Mouse (Mus musculus) liver, embryonic 12.5 days (tissue): ENCODE data around the gene Prickle4. TPM values are rescaled to one million over a fixed set of nuclear protein-coding genes. Genes with fewer than 3 reads are reported as not detected.

Experiments used
- ATAC-seq: fragments of 200-750 bp; cut with Nextera tagmentation; 2 replicates; pipeline ENCODE4 v1.8.0; 2017; ENCODE audit warnings: moderate number of reproducible peaks, mild to moderate bottlenecking, moderate library complexity
- H3K27ac ChIP-seq: fragments of 300-500 bp; sonication (generic); 2 replicates; pipeline ENCODE4 v1.5.1; 2016; ENCODE audit warnings: mild to moderate bottlenecking
- H3K27me3 ChIP-seq: fragments of 300-500 bp; sonication (generic); replicated peaks from 2 replicates; pipeline ENCODE4 v1.6.1; 2016; ENCODE audit warnings: mild to moderate bottlenecking, moderate library complexity
- H3K36me3 ChIP-seq: fragments of 300-500 bp; sonication (generic); 2 replicates; pipeline ENCODE4 v1.6.1; 2016; ENCODE audit warnings: mild to moderate bottlenecking, moderate library complexity
- H3K4me1 ChIP-seq: fragments of 300-500 bp; sonication (generic); 2 replicates; pipeline ENCODE4 v1.6.1; 2016
- H3K4me2 ChIP-seq: fragments of 300-500 bp; sonication (generic); 2 replicates; pipeline ENCODE4 v1.6.1; 2016; ENCODE audit warnings: mild to moderate bottlenecking, moderate library complexity
- H3K4me3 ChIP-seq: fragments of 300-500 bp; sonication (generic); 2 replicates; pipeline ENCODE4 v1.5.1; 2016; ENCODE audit warnings: mild to moderate bottlenecking, moderate library complexity
- H3K9ac ChIP-seq: fragments of 300-500 bp; sonication (generic); 2 replicates; pipeline ENCODE4 v1.6.1; 2016; ENCODE audit warnings: mild to moderate bottlenecking, moderate library complexity
- H3K9me3 ChIP-seq: fragments of 300-500 bp; sonication (generic); replicated peaks from 2 replicates; pipeline ENCODE4 v1.6.1; 2016; ENCODE audit warnings: mild to moderate bottlenecking, moderate library complexity
- WGBS: fragments of 180-500 bp; shearing (Covaris S2); methylation state at CpG from one replicate; pipeline ENCODE4 v1.1.7; 2016; ENCODE audit not compliant: insufficient replicate concordance; 5-methylcytosine and 5-hydroxymethylcytosine counted together
- polyA plus RNA-seq: library from polyadenylated mRNA; unstranded; fragments of >200 nt; fragmentation: Nextera tagmentation; extraction: Ambion mirVana; gene quantifications from 2 replicates; pipeline ENCODE4 v1.2.1, GENCODE M21; 2016

Gene Prickle4
- polyA plus RNA-seq, 1 experiment from 2014 or later, result not detected

DNA sequence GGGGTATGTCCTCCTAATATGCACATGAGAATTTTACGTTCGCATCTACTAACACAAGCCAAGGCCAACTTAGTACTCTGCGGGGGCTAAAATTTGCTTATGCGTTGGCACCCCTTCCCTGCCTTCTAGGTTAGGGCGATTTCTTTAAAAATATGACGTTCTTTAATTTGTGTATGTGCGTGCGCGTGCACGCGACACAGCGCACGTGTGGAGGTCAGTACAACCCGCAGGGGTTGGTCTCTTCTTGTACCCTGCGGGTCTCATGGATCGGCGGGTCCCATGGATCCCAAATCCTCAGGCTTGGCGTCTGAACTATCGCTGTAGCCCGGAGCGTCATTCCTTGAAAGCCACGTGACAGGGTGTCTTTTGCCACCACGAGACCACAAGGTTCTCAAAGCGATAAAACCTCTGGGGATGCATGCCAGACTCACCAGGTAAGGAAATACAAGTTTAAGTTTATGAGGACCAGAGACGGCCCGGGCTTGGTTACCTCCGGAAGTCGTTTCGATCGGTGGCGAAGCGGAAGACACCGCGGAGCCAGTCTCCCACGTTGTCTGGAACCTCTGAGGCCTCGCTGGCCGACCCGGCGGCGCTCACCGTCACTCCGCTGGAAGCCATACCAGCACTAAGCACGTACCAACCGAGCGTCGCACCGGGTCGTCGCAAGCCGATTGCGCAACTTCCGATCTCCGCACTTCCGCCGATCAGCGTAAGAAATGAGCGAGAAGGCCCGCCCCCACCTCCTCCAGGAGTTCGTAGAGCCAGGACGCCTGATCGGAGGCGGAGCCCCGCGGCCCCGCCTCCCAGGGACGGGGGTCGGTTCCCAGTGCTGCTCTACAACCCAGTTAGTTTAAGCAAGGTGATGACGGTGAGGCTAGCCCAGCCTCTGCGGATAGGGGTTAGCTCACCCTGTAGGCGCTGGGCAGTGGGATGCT lies 6.9 kb downstream of the Prickle4 start:
- peaks cover 40% of the 10 kb centered on the region for H3K36me3 ChIP-seq
- WGBS, result under 1% methylated on average over 70 of the region's 70 CpGs
- H3K27me3 ChIP-seq, result peaks cover 27% of the 10 kb centered on the region
- H3K4me2 ChIP-seq, result peak overlapping the region; percentile 99
- peaks cover 44% of the 10 kb centered on the region for H3K4me1 ChIP-seq
- H3K4me3 ChIP-seq, result peak overlapping the region; percentile 79
- H3K27ac ChIP-seq, result peak overlapping the region; percentile 83
- ATAC-seq, result peak; percentile 86
- H3K9me3 ChIP-seq, result no peaks in the 10 kb centered on the region
- H3K9ac ChIP-seq, result peak overlapping the region; percentile 75

DNA sequence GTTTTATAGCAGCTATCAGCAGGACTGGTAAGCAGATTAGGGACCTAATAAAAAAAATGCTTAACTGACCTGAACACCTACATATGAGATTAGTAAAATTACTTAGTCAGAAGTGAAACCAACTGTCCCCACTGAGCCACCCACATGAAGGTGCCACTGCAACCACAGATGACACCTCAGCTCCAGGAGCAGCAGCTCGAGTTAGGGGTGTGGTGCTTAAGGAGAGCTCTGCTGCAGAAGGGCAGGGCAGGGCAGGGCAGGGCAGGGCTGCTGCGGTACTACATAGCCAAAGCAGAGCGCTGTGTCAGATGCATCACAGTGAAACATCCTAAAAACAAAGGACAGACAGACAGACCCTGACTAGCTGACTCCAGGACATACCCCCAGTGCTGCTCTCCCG lies 11.7 kb downstream of the Prickle4 start:
- no peak overlapping the region for H3K27ac ChIP-seq
- H3K27me3 ChIP-seq, result no peaks in the 10 kb centered on the region
- no peaks in the 10 kb centered on the region for H3K9me3 ChIP-seq
- H3K4me3 ChIP-seq, result no peak overlapping the region
- no peak overlapping the region for H3K9ac ChIP-seq
- peaks cover 85% of the 10 kb centered on the region for H3K36me3 ChIP-seq
- H3K4me2 ChIP-seq, result no peak overlapping the region
- H3K4me1 ChIP-seq, result peaks cover 30% of the 10 kb centered on the region
- ATAC-seq, result no peak
- 56% methylated on average over 4 of the region's 4 CpGs for WGBS

DNA sequence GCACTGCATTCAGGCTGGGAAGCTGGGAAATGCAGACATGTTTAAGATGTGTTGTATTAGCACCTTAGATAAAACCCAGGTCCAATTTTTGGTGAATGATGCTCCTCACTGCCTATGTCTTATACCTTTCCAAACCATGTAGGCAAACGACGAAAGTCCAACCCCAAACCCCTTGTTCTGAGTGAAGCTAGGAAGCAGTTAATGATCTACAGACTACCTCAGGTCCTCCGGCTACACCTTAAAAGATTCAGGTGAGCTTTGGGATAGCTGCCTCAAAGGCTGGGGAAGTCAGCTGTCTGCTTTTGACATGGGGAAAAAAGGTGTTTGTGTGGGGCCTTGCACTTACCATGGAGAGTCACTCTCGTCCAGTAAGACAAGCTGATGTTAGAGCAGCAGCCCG lies 15.8 kb downstream of the Prickle4 start:
- no peak for ATAC-seq
- Histone ChIP-seq H3K4me2 (no peak overlapping the region), H3K4me3 (no peak overlapping the region), H3K27me3 (no peaks in the 10 kb centered on the region), H3K27ac (no peak overlapping the region), H3K9ac (no peak overlapping the region), H3K9me3 (no peaks in the 10 kb centered on the region), H3K36me3 (peaks cover 84% of the 10 kb centered on the region), H3K4me1 (peaks cover 10% of the 10 kb centered on the region; the same call in 1 of the 2 replicates)
- WGBS, result 81% methylated on average over 5 of the region's 5 CpGs

DNA sequence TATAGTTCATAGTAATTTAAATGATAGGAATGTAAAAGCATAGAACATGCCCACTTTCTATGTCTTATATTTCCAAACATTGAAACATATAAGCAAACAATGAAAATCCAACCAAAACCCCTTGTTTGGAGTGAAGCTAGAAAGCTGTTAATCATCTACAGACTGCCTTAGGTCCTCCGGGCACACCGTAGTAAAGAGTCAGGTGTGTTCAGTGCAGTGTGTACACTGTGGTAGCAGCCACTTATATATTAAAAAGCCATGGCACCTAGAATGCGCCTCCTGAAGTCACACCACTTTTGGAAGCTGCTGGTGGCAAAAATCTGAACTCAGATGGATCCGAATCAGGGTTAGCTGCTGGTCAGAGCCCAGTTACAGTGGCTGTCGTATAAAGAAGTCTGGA lies 16.3 kb downstream of the Prickle4 start:
- H3K4me3 ChIP-seq, result no peak overlapping the region
- WGBS, result 87% methylated on average over 5 of the region's 5 CpGs
- peaks cover 4% of the 10 kb centered on the region for H3K27me3 ChIP-seq
- no peak overlapping the region for H3K4me2 ChIP-seq
- no peaks in the 10 kb centered on the region for H3K9me3 ChIP-seq
- peaks cover 10% of the 10 kb centered on the region; the same call in 1 of the 2 replicates for H3K4me1 ChIP-seq
- H3K36me3 ChIP-seq, result peaks cover 85% of the 10 kb centered on the region
- no peak overlapping the region for H3K9ac ChIP-seq
- H3K27ac ChIP-seq, result no peak overlapping the region
- no peak for ATAC-seq

DNA sequence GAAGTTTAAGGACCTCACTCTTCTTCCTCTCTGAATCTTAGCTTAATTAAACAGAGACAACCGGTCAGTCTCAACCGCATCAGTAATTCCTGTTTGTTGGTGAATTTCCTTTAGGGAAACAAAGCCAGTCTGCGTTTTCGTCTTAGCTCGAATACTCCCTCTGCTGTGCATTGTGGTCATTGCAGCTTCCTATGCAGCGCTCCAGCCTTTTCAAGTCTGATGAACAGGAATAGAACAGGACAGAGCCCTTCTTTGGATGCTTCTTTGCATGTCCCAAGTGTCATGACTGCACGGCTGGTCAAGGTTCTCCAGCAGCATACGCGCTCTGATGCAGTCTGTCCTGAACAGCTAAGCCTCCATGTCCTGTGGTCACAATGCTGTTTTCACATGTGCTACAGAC lies 18.0 kb downstream of the Prickle4 start:
- Histone ChIP-seq H3K9me3 (no peaks in the 10 kb centered on the region), H3K4me2 (no peak overlapping the region), H3K27me3 (peaks cover 19% of the 10 kb centered on the region), H3K9ac (no peak overlapping the region), H3K4me1 (peaks cover 16% of the 10 kb centered on the region), H3K4me3 (no peak overlapping the region), H3K27ac (no peak overlapping the region), H3K36me3 (peaks cover 82% of the 10 kb centered on the region)
- WGBS, result 24% methylated on average over 9 of the region's 9 CpGs
- no peak for ATAC-seq

DNA sequence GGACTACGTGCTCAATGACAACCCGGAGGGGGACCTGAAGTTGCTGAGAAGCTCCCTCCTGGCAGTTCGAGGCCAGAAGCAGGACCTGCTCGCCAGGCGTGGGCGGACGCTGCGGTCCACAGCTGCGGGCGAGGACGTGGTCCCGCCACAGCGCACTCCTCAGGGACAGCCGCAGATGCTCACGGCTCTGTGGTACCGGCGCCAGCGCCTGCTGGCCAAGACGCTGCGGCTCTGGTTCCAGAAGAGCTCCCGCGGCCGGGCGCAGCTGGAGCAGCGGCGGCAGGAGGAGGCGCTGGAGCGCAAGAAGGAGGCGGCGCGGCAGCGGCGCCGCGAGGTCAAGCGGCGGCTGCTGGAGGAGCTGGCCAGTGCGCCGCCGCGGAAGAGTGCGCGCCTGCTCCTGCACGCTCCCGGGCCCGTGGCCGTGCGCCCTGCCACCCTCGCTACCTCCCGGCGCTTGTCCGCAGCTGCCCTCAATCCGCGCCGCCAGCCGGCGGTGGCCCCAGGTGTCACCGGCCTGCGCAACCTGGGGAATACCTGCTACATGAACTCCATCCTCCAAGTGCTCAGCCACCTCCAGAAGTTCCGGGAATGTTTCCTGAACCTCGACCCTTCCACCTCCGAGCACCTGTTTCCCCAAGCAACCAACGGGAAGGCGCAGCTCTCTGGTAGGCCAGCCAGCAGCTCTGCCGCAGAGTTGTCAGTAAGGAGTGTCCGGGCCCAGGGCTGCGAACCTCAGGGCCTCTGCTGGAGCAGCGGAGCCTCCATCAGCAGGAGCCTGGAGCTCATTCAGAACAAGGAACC lies 22.0 kb downstream of the Prickle4 start:
- Histone ChIP-seq H3K4me1 (peaks cover 12% of the 10 kb centered on the region), H3K4me2 (peak overlapping the region; percentile 71), H3K27ac (no peak overlapping the region), H3K4me3 (peak overlapping the region; percentile 46), H3K36me3 (peaks cover 44% of the 10 kb centered on the region), H3K9me3 (no peaks in the 10 kb centered on the region), H3K9ac (peak overlapping the region; percentile 36; the same call in 1 of the 2 replicates), H3K27me3 (peaks cover 37% of the 10 kb centered on the region)
- 9% methylated on average over 68 of the region's 68 CpGs for WGBS
- ATAC-seq, result peak; percentile 37; the same call in 1 of the 2 replicates

DNA sequence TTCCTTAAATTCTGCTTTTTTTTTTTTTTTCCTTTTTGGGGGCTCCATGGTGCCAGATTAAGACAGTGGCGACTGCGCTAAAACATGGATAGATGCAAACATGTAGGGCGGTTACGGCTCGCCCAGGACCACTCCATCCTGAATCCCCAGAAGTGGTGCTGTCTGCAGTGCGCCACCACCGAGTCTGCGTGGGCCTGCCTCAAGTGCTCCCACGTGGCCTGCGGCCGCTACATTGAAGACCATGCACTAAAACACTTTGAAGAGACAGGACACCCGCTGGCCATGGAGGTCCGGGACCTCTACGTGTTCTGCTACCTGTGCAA lies 22.6 kb downstream of the Prickle4 start:
- ATAC-seq, result peak; percentile 8; the same call in 1 of the 2 replicates
- H3K4me2 ChIP-seq, result peak overlapping the region; percentile 71
- H3K36me3 ChIP-seq, result peaks cover 42% of the 10 kb centered on the region
- no peaks in the 10 kb centered on the region for H3K9me3 ChIP-seq
- 0 out of 2 replicates have a peak overlapping the region, but pooled peaks have one; percentile 36 for H3K9ac ChIP-seq
- 35% methylated on average over 14 of the region's 14 CpGs for WGBS
- peaks cover 37% of the 10 kb centered on the region for H3K27me3 ChIP-seq
- H3K27ac ChIP-seq, result no peak overlapping the region
- peaks cover 12% of the 10 kb centered on the region for H3K4me1 ChIP-seq
- peak overlapping the region; percentile 46 for H3K4me3 ChIP-seq

DNA sequence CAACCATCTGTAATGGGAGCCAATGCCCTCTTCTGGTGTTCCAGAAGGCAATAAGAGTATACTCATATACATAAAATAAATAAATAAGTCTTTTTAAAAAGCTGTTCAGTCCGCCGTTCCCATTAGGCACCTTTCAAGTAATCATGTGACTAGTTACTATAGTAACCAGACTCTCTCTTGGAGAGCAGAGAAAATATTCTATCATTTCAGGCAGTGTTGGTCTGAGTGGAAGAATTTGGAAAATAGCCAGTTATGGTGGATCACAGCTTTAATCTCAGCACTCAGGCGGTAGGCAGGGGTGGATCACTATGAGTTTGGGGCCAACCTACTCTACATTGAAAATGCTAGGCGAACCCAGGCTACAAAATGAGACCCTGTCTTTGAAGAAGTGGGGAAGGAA lies 25.4 kb downstream of the Prickle4 start:
- ATAC-seq, result no peak
- no peak overlapping the region for H3K4me3 ChIP-seq
- peaks cover 12% of the 10 kb centered on the region for H3K4me1 ChIP-seq
- H3K4me2 ChIP-seq, result no peak overlapping the region
- H3K36me3 ChIP-seq, result peaks cover 27% of the 10 kb centered on the region
- H3K9me3 ChIP-seq, result no peaks in the 10 kb centered on the region
- WGBS, result 79% methylated on average over 4 of the region's 4 CpGs
- H3K9ac ChIP-seq, result no peak overlapping the region
- no peak overlapping the region for H3K27ac ChIP-seq
- H3K27me3 ChIP-seq, result peaks cover 37% of the 10 kb centered on the region

DNA sequence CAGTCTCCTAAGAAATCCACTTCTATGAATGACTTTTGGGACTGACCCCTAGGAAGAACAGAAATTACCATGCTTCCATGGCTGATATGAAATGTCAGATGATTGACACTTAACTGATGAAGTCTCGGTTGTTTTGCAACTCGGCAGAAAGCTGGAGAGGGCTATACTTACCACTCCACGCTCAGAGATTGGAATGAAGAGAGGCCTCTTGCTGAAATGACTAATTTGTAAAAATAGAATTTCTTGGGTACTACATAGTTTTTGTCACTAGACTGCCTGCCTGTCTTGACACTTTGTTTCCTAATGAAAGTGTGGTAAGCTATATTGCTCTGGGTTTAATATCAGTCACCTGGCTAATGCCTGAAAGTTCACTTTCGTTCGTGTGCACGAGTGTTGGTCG lies 30.1 kb downstream of the Prickle4 start:
- Histone ChIP-seq H3K36me3 (peaks cover 18% of the 10 kb centered on the region), H3K9me3 (no peaks in the 10 kb centered on the region), H3K4me2 (no peak overlapping the region), H3K4me1 (no peaks in the 10 kb centered on the region), H3K27ac (no peak overlapping the region), H3K9ac (no peak overlapping the region), H3K27me3 (no peaks in the 10 kb centered on the region), H3K4me3 (no peak overlapping the region)
- no peak for ATAC-seq
- 67% methylated on average over 7 of the region's 7 CpGs for WGBS

DNA sequence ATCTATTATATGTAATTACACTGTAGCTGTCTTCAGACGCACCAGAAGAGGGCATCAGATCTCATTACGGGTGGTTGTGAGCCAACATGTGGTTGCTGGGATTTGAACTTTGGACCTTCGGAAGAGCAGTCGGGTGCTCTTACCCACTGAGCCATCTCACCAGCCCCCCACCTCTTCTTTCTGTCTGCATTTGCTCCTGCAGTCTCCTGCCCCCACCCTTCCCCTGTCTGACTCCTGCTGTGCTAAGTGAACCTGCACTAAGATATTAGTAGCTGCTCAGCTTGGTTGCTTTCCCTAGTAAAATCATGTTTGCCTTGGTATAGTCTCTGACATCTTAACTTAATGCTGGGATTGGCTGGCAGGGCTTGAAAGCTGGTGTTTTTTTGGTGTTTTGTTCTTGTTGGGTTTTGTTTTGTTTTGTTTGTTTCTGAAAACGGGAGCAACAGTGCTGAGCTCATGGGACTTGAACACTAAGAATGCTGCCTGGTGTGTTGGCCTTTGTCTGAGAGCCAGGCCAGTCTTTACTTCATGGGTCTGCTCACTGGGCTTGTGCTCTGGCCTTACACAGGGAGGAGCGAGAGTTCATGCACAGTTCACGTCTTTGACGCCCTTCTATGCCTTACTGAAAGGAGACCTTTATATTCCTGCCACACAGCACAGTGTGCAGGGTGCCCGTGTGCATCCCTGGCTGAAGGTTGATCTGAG lies 31.4 kb downstream of the Prickle4 start:
- 82% methylated on average over 9 of the region's 9 CpGs for WGBS
- no peaks in the 10 kb centered on the region for H3K9me3 ChIP-seq
- no peaks in the 10 kb centered on the region for H3K27me3 ChIP-seq
- H3K4me2 ChIP-seq, result no peak overlapping the region
- H3K4me3 ChIP-seq, result no peak overlapping the region
- H3K9ac ChIP-seq, result no peak overlapping the region
- H3K27ac ChIP-seq, result no peak overlapping the region
- peaks cover 21% of the 10 kb centered on the region for H3K36me3 ChIP-seq
- H3K4me1 ChIP-seq, result peaks cover 5% of the 10 kb centered on the region; the same call in 1 of the 2 replicates
- ATAC-seq, result no peak

DNA sequence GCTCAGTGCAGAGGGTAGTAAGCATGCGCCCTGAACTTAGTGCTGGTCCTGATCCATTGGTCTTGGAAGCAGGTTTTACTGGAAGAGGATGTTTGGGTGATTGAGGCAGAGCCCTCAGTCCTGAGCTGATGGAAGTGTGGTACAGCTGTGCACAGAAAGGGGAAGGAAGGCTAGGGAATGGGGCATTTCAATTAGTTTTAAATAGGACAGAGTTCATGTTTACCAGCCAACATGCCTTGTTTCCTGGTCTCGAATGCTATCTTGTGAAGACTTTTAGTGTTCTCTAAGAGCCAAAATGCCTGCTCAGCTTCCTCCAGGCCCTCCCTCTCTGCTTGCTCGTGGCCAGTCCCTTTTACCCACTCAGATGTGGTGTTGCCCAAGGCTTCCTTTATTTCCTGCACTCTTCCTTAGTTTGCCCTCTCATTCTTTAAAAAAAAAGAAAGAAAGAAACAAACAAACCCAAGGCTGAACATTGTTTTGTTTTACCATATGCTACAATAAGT lies 35.7 kb downstream of the Prickle4 start:
- Histone ChIP-seq H3K27ac (no peak overlapping the region), H3K9me3 (no peaks in the 10 kb centered on the region), H3K4me2 (no peak overlapping the region), H3K4me1 (peaks cover 5% of the 10 kb centered on the region; the same call in 1 of the 2 replicates), H3K36me3 (peaks cover 28% of the 10 kb centered on the region), H3K4me3 (no peak overlapping the region), H3K9ac (no peak overlapping the region), H3K27me3 (no peaks in the 10 kb centered on the region)
- 46% methylated on average over 3 of the region's 3 CpGs for WGBS
- ATAC-seq, result no peak
